Mouse (Mus musculus): ENCODE data around the gene Ppfibp2.

- TF ChIP-seq POLR2A (IDR thresholded peaks at IDR 0.05; ENCODE audit: control insufficient read depth, low read depth, low read length) (no peak), CTCF (IDR thresholded peaks at IDR 0.05; ENCODE audit: control insufficient read depth, insufficient read depth, insufficient replicate concordance, low read depth, low read length) (no peak)
Observed at GRCm38 (mm10) chr7:107752031-107752520, 157.1 kb downstream of the Ppfibp2 start.

Data from testis, adult 2 months (tissue).